Mouse (Mus musculus) granulocyte monocyte progenitor cell, adult 5-6 weeks (primary cell): ENCODE measurements around the gene Hspa1l. TPM values are rescaled to one million over a fixed set of nuclear protein-coding genes. Genes with fewer than 3 reads are reported as not detected.
"Not testable (repeated sequence)": the region's sequence is repeated elsewhere in the genome, so short reads cannot be mapped to it uniquely, and the experiment has no call there.

Experiments
- ATAC-seq: replicated peaks from 2 replicates; pipeline ENCODE4 v1.8.0; 2016; ENCODE audit warnings: mild to moderate bottlenecking, moderate TSS enrichment, inconsistent platforms; ENCODE audit not compliant: poor library complexity, severe bottlenecking
- total RNA-seq, 2 experiments: library from RNA; stranded (forward) in 1 of 2; stranded (reverse) in 1 of 2; fragments of 200-712, 200-1000 nt in 1 of 2; fragments of >200 nt in 1 of 2; fragmentation: Nextera tagmentation in 1 of 2; gene quantifications; 2 replicates each; pipeline ENCODE4 v1.2.3; 2014 to 2017

The Hspa1l gene
- total RNA-seq, 2 experiments from 2014 or later, result not detected

GRCm38 (mm10) chr17:34970850-34971249, 1.7 kb upstream of the Hspa1l start:
- not testable (repeated sequence) for ATAC-seq

- ATAC-seq, result peak; percentile 45
Observed at GRCm38 (mm10) chr17:34971694-34972068, 822 bp upstream of the Hspa1l start.

- ATAC-seq, result no peak
Observed at GRCm38 (mm10) chr17:34975581-34976492, 3.3 kb downstream of the Hspa1l start.

- no peak for ATAC-seq
Observed at GRCm38 (mm10) chr17:34977000-34977399, 4.5 kb downstream of the Hspa1l start.

- ATAC-seq, result no peak
Observed at GRCm38 (mm10) chr17:34978239-34978638, 5.7 kb downstream of the Hspa1l start.

GRCm38 (mm10) chr17:34979631-34980030, 7.1 kb downstream of the Hspa1l start:
- ATAC-seq, result no peak

- ATAC-seq, result no peak
Observed at GRCm38 (mm10) chr17:34980655-34981054, 8.2 kb downstream of the Hspa1l start.

- peak; percentile 76 for ATAC-seq
Observed at GRCm38 (mm10) chr17:34981690-34982180, 9.2 kb downstream of the Hspa1l start, which contains the start of gene Lsm2. Gene Lsm2, plus strand, starts transcription at chr17:34981862.

- peak; percentile 62 for ATAC-seq
Observed at GRCm38 (mm10) chr17:34982328-34982727, 9.8 kb downstream of the Hspa1l start.

- ATAC-seq, result no peak
Observed at GRCm38 (mm10) chr17:34984218-34984617, 11.7 kb downstream of the Hspa1l start.

- ATAC-seq, result no peak
Observed at GRCm38 (mm10) chr17:34994751-34995150, 22.2 kb downstream of the Hspa1l start.

GRCm38 (mm10) chr17:34995192-34995591, 22.7 kb downstream of the Hspa1l start:
- ATAC-seq, result not testable (repeated sequence)

- not testable (repeated sequence) for ATAC-seq
Observed at GRCm38 (mm10) chr17:34995927-34996326, 23.4 kb downstream of the Hspa1l start.

- no peak for ATAC-seq
Observed at GRCm38 (mm10) chr17:34996411-34997141, 24.1 kb downstream of the Hspa1l start.

GRCm38 (mm10) chr17:34997142-34997483, 24.6 kb downstream of the Hspa1l start:
- ATAC-seq, result no peak

- ATAC-seq, result no peak
Observed at GRCm38 (mm10) chr17:34998526-34999430, 26.3 kb downstream of the Hspa1l start.

GRCm38 (mm10) chr17:34999871-35000716, 27.6 kb downstream of the Hspa1l start:
- ATAC-seq, result peak; percentile 8; the same call in 1 of the 2 replicates

GRCm38 (mm10) chr17:35000717-35001451, 28.4 kb downstream of the Hspa1l start, which contains the start of gene Vars:
Gene Vars, plus strand, starts transcription at chr17:35000987.
- ATAC-seq, result peak; percentile 50
